Mouse (Mus musculus) heart, adult 9 months (tissue): ENCODE measurements around the gene Commd8.
"Not testable (repeated sequence)": the region's sequence is repeated elsewhere in the genome, so short reads cannot be mapped to it uniquely, and the experiment has no call there.

Experiments used
- DNase-seq, 2 experiments: peaks; one replicate each; pipeline ENCODE4 v3.0.0; 2022; ENCODE audit warnings: low spot score in 2 of 2

The Commd8 gene

DNA sequence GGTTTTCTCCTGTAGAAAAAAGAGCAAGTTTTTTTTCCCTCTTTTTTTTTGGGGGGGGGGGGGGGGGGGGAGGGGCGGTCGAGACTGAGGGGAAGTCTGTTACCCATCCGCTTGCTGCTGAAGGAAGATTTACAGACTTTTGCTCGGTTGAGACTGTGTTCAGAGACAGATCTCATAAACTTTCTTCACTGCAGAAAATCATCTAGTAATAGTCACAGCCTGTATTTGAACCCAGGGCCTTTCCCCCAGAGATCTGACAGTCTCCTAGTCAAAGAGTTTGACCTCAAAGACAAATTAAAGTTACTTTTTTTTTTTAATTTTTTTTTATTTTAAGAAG, 264 bp upstream of the Commd8 start:
- DNase-seq = no peak

DNA sequence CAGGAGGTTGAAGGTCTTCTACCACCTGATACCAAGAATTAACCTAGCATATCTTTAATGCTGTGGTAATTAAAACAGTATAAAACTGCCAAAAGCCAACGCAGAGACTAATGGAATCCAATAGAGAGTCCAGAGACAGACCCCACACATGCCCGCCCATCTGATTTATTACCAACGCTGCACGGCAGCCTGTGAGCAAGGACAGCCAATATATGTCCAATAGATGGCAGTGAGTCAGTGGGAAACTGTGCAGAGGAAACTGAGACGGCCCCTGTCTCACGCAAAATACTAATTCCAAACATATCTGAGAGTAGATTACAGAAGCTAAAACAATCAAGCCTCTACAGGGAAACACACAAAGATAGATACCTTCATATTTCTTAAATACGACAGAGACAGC, 3.6 kb downstream of the Commd8 start:
- DNase-seq = no peak

DNA sequence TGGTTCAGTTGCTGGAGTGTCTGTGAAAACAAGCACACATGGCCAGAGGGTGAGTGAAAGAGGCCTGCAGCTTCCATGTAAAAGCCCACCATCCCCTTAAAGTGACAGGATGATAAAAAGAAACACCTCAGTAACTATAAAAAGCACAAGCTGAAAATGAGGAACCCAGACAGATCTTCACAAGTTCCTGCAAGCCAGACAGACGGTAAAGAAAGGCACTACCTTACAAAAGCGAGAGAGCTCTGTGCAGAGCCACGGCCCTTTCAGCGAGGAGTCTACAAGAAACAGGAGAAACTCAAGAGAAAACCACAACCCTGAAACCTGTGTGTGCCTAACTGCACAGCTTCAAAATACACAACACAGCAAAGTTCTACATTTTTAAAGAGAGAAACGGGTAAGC, 5.1 kb downstream of the Commd8 start:
- no peak for DNase-seq

DNA sequence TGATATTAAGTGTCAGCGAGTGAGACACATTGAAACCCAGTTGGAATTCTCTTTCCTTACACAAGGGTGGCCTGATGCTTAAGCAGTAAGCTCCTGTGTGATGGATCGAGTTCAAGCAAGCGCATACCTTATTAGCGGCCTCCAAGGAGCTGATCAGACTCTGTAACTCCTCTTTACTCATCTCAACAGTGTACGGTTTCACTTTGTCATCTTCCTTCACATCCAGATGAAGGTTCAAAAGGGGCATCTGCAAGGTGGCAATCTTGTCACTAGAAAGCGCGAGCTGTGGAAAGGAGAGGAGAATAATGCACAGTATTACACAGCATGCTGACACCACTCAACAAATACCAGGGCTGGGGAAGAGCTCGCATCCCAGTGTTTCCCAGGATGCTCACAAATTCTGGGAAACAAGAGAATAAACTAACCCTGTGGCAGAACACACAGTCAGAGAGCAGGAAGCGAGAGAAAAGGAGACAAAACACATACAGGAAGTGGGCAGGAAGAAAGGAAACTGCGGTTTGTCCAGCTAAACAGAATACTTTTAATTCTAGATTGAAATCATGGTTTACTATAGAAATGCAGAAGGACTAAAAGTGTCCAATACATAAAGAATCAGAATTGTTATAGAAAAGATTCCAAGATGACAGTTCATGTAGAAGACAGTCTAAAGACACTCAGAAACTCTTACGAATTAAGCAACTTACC, 7.1 kb downstream of the Commd8 start:
- no peak for DNase-seq

DNA sequence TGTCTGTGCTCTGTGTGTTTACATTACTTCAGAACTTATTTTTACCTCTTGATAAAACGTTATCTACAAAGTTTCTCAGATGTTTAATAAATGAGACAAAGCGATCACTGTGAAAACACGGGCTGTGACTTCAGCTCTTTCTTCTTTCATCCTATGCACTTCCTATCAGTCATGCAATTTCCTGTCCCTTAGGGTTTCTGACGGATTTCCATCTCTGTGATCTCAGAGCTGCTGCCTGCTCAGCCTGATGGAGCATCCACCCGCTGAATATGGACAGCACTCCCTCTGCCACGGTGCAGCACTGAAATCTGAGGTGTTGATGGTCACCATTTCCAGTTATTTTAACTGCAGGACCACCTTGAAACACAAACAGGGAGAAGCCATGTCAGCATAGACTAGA, 8.5 kb downstream of the Commd8 start:
- no peak for DNase-seq

DNA sequence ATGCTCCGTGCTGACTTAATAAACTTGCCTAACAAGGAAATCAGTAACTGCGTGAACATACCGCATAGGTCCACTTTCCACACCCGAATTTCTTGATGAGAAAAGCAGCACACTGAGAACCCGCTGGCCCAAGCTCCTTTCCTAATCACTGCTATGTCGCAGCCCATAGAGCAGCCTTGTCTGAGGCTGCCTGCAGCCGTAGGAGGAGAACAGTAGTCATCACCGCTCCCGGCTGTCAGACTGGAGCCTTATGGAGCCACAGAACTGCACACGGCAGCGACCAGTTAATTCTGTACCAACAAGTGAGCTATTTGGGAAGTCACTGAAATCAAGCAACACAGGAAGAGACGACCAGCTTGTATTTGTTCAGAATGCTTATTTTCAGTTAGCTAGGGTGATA, 9.3 kb downstream of the Commd8 start:
- DNase-seq = no peak

DNA sequence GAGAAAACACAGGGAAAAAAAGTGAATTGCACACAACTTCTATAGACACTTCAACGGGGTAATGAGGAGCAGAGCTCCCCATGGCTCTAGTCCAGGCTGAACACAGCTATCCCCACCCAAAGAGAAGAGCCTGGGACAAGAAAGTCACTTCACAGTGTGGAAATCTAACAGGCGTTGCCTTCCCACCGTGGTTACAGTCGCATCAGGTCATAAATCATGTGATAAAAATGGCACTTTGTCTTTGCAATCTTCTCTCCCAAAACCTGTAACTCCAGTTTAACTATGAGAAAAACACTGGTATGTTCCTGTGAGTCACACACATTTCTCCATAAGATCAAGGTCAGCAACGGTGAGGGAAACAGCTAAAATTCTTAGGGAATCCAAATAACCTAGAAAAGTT, 11.4 kb downstream of the Commd8 start:
- DNase-seq = no peak

DNA sequence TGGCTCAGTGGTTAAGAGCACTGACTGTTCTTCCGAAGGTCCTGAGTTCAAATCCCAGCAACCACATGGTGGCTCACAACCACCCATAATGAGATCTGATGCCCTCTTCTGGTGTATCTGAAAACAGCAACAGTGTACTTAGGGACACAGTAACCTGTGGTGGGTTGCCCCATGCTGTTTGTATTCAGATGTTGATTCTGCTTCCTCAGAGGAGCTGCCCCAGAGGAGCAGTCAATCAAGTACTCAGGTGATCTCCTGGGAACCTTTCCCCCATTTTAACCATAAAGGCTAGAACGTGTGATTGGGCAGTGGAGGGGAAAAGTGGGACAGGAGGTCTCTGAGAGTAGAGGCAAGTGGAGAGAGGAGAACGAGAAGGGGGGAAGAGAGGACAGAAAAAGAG, 12.3 kb downstream of the Commd8 start:
- not testable (repeated sequence) for DNase-seq

DNA sequence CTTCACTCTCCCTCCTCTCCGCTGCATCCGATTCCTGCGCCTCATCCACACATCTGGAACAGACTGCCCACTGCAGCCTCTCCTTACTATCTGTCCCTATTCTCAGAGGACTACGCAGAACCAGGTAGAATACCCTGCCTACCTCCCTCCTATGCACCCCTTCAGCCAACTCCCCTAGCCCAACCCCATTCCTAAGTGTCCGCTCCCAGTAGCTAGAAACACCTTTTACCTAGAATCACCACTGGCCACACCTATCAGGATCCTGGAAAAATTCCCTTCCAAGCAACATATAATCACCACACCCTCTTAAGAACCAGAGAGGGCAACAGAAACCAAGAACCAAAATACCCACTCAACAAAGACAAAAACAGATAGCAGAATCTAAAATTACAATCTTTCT, 17.1 kb downstream of the Commd8 start:
- DNase-seq = no peak

DNA sequence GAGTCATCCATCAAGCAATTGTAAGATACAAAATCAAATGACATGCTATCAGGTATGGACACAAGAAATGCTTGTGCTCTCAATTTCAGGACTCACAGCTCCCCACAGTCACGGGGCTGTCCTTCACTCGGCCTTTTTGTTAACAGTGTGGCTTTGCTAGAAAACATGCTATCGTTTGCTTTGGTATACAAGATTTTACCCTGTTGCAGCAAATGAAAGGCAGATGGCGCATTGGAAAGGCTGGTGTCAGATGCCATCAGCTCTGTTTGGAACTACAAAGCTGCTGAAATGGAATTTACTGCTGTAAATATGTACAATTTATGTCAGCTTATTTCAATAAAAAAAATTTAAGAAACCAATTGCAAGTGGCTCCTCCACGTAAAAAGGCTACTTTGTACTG, 19.3 kb downstream of the Commd8 start:
- DNase-seq = no peak

DNA sequence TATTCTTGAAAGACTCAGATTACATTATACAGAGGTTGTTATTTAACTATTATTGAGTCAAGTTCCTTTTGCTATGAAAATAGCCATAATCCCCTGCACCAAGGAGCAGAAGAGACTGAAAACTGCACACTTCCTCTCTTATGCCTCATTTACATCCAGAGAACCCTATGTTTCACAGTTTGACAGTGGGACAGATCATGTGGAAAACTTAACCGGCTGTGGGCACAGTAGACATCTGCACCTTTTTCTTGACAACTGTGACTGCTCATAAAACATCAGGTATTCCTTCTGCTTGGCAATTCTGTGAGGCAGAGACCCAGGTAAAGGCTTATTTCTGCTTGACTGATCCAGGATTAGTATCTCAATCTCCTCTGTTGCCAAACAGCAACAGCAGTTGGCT, 28.4 kb downstream of the Commd8 start:
- no peak for DNase-seq

DNA sequence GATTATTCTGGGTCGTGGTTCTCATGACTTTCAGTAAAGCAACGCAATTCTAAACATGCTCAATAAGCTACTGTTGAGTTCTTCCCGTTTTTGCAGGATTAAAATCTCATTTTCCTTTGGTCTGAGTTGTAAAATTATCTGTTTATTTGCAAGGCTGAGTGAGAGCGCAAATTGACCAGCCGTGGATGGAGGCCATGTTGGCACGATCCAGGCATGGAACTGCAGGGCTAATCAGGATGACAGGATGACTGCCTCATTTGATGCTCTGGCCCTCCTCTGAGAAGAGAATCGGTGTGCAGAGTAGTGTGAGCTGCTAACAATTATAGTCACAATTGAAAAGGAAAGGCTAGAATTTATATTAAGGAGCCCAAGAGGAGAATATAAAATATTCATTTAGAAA, 29.7 kb downstream of the Commd8 start:
- DNase-seq = no peak

DNA sequence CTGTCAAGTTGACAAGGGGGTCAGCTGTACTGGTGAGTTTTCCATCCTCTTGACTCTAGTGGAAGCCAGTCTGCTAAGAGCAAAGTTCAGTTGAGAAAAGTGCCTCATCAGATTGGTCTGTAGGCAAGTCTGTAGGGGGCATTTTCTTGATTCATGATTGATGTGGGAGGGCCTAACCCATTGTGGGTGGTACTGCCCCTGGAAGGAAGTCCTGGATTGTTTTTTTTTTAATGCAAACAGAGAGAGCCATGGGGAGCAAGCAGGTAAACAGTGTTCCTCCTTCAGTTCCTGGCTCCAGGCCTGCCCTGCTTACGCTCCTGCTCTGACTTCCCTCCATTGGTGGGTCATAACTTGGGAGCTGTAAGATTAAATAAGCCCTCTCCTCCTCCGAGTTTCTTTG, 34.1 kb downstream of the Commd8 start:
- DNase-seq = no peak

DNA sequence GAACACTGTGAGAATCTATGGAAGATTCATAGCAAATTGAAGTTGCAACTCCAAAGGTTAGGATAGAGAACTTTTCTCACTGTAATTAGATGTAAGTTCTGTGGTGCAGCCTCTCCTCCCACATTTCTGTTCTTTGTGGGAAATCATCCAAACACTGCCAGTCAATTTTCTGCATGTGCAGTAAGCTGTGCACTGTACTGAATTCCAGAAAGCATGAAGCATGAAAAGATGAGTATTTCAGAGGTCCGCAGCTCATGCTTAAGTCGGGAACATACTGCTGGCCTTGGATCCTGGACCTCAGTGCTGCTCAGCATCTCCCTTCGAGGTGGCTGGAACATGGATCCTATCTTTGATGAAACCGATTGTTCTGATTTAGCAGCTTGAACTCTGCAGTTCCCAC, 41.3 kb downstream of the Commd8 start:
- DNase-seq = no peak

DNA sequence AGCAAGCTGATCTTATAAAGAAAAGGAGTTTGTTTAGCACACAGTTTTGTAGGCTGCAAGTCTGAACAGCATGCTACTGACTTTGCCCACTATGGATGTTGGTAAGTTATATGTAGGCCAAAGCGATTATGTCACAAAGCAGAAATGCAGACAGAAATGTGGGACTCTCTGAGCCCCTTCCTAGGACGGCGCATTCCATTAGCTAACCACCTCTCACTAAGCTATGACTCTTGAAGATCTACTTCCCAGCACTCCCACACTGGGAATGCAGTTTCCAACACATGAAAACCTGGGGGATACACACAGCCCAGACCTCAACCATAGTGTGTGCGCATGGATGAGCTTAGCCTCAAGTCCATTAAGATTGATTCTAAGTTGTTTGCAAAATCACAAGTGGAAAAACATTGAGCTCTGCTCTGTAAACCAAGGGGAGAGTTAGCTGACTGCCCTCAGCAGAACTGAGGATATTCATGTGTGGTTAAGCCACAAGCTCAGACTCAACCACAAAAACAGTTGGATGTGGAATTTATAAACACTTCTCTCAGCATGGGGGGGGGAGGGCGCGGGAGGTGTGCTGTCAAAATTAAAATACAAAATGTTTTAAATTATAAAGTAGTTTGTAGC, 45.5 kb downstream of the Commd8 start:
- DNase-seq = no peak
